Mouse (Mus musculus): ENCODE data around the gene Robo1.

DNA sequence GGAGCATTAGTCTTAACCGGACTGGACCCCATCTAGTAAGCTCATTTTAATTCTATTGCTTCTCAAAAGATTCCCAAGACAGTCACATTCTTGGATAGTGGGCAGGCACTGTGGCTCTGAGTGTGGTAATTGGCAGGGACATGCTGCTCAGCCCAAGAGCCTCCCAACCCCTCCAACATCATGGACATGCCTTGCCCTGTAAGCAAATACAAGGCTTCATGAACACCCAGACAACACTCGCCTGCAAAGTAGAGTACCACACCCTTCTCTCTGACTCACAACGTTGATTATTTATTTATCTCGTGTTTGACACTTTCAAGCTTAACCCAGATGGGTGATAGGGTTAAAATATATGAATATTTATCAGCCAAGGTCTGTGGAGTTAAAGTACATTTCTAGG is 722.9 kb downstream of the Robo1 start:
- TF ChIP-seq CTCF (IDR thresholded peaks at IDR 0.05; ENCODE audit: low read depth, low read length) (no peak), POLR2A (IDR thresholded peaks at IDR 0.05; ENCODE audit: borderline replicate concordance, low read depth, low read length) (no peak)
